Mouse (Mus musculus): ENCODE measurements around the gene Cyp2b19. TPM values are rescaled to one million over a fixed set of nuclear protein-coding genes. Genes with fewer than 3 reads are reported as not detected.

Cyp2b19 gene
- total RNA-seq, 2 experiments from 2014 or later, result not detected

Other genes with a start within 250 kb of the Cyp2b19 start
- not detected for gene Nlrp9a, start 222.1 kb upstream of the Cyp2b19 start, total RNA-seq (2021)
- not detected for gene Vmn1r185, start 138.7 kb upstream of the Cyp2b19 start, total RNA-seq (2021)
- gene Cyp2b23, start 70.7 kb upstream of the Cyp2b19 start, total RNA-seq (2021), result not detected
- gene Cyp2g1, start 51.8 kb downstream of the Cyp2b19 start, total RNA-seq (2021), result not detected
- under 1 TPM in 1 of 2 experiments, not detected in 1; 0.74 TPM for gene Cyp2a5, start 78.2 kb downstream of the Cyp2b19 start, total RNA-seq (2021)
- not detected for gene Cyp2a22, start 182.2 kb downstream of the Cyp2b19 start, total RNA-seq (2021)

Measured in heart, postnatal 10 days (tissue).